Comparison of ENCODE assay signal across 20 mouse cellular contexts in genomic region chr5:75402631-75403030, GRCm38 (mm10).
DNase-seq lines count a peak whose midpoint lies in the region; ATAC-seq and TF ChIP-seq lines count a peak whose summit lies in the region.
"Had no signal": no experiment of that assay in that cellular context is flagged by ENCODE, and none has a peak within 500 bp of the region (broad histone marks: within the 10 kb centered on the region; RNA-seq: fewer than 3 reads in every experiment).

No protein-coding gene starts in this region.

- H3K4me1 ChIP-seq in hindbrain, postnatal 0 days (ENCODE audit: insufficient read depth, low read length): peaks cover 8% of the 10 kb centered on the region; the same call in 1 of the 2 replicates
- H3K4me1 ChIP-seq in hindbrain, embryonic 13.5 days (replicated peaks): peaks cover 32% of the 10 kb centered on the region
- peaks cover 6% of the 10 kb centered on the region; the same call in 1 of the 2 replicates for H3K4me1 ChIP-seq in lung, postnatal 0 days (ENCODE audit: insufficient read depth, low read depth, low read length)
- H3K4me1 ChIP-seq in limb, embryonic 14.5 days (ENCODE audit: control insufficient read depth, insufficient read depth, low read length): peaks cover 30% of the 10 kb centered on the region
- H3K4me1 ChIP-seq: liver, embryonic 12.5 days; megakaryocyte, embryonic 14.5 days had no signal

- TF ChIP-seq CTCF in hindbrain, postnatal 0 days (IDR thresholded peaks at IDR 0.05; ENCODE audit: low read depth): no peak
- no peak for TF ChIP-seq CTCF in lung, postnatal 0 days (IDR thresholded peaks at IDR 0.05)

- no peak overlapping the region for H3K27ac ChIP-seq in hindbrain, postnatal 0 days
- H3K27ac ChIP-seq in hindbrain, embryonic 13.5 days: no peak overlapping the region
- H3K27ac ChIP-seq in lung, postnatal 0 days (ENCODE audit: low read length): no peak overlapping the region
- H3K27ac ChIP-seq in limb, embryonic 14.5 days (replicated peaks; ENCODE audit: low read depth, low read length): no peak overlapping the region
- H3K27ac ChIP-seq: embryonic facial prominence, embryonic 15.5 days; hindbrain, embryonic 12.5 days; layer of hippocampus, adult 2 months; liver, embryonic 12.5 days; neural tube, embryonic 15.5 days had no signal

- H3K36me3 ChIP-seq in hindbrain, postnatal 0 days (ENCODE audit: insufficient read depth, low read length): no peaks in the 10 kb centered on the region
- no peaks in the 10 kb centered on the region for H3K36me3 ChIP-seq in hindbrain, embryonic 13.5 days
- no peaks in the 10 kb centered on the region for H3K36me3 ChIP-seq in lung, postnatal 0 days (ENCODE audit: insufficient read depth, low read length)
- H3K36me3 ChIP-seq in limb, embryonic 14.5 days (ENCODE audit: control insufficient read depth, insufficient read depth, low read length): no peaks in the 10 kb centered on the region
- H3K36me3 ChIP-seq: embryonic facial prominence, embryonic 15.5 days; hindbrain, embryonic 12.5 days; liver, embryonic 12.5 days; neural tube, embryonic 15.5 days had no signal

- ATAC-seq in hindbrain, postnatal 0 days: no peak
- ATAC-seq in hindbrain, embryonic 13.5 days (ENCODE audit: low FRiP score): no peak
- ATAC-seq in lung, postnatal 0 days: no peak
- ATAC-seq in limb, embryonic 14.5 days (ENCODE audit: low FRiP score, low read depth): 0 out of 2 replicates have a peak, but pooled peaks have one; percentile 15
- ATAC-seq: liver, embryonic 12.5 days had no signal

- DNase-seq in hindbrain, postnatal 0 days (ENCODE audit: low spot score): peak; percentile 55
- DNase-seq in lung, postnatal 10 days: peak; percentile 36
- no peak for DNase-seq in lung, postnatal 0 days (ENCODE audit: low spot score)
- DNase-seq in kidney, adult 9 months: peak; percentile 52
- DNase-seq in limb, embryonic 14.5 days (ENCODE audit: low spot score): peak; percentile 34
- no peak for DNase-seq in layer of hippocampus, adult 9-11 months
- DNase-seq: B cell, adult 2 months; cerebellum, adult 9-11 months; heart, postnatal 10 days; lung, postnatal 14 days; midbrain, embryonic 14.5 days; thymus, adult 18-20 months had no signal

- no peak for TF ChIP-seq EP300 in lung, postnatal 0 days (IDR thresholded peaks at IDR 0.05)

- no peak overlapping the region for H3K4me3 ChIP-seq in hindbrain, postnatal 0 days (ENCODE audit: low read length)
- no peak overlapping the region for H3K4me3 ChIP-seq in hindbrain, embryonic 13.5 days
- H3K4me3 ChIP-seq in lung, postnatal 0 days (ENCODE audit: low read depth, low read length): no peak overlapping the region
- H3K4me3 ChIP-seq in limb, embryonic 14.5 days (replicated peaks; ENCODE audit: low read length): no peak overlapping the region
- H3K4me3 ChIP-seq: embryonic facial prominence, embryonic 15.5 days; hindbrain, embryonic 12.5 days; layer of hippocampus, adult 2 months; liver, embryonic 12.5 days; megakaryocyte, embryonic 14.5 days; neural tube, embryonic 15.5 days had no signal

- H3K4me2 ChIP-seq in hindbrain, postnatal 0 days (ENCODE audit: low read depth, low read length): no peak overlapping the region
- H3K4me2 ChIP-seq in hindbrain, embryonic 13.5 days: no peak overlapping the region
- H3K4me2 ChIP-seq in lung, postnatal 0 days (replicated peaks; ENCODE audit: low read depth, low read length): no peak overlapping the region
- no peak overlapping the region for H3K4me2 ChIP-seq in limb, embryonic 14.5 days (replicated peaks; ENCODE audit: low read depth, low read length, severe bottlenecking)
- H3K4me2 ChIP-seq: embryonic facial prominence, embryonic 15.5 days; heart, embryonic 11.5 days; hindbrain, embryonic 12.5 days; liver, embryonic 12.5 days; neural tube, embryonic 15.5 days had no signal

- no peaks in the 10 kb centered on the region for H3K9me3 ChIP-seq in hindbrain, postnatal 0 days (ENCODE audit: low read length)
- H3K9me3 ChIP-seq in hindbrain, embryonic 13.5 days: no peaks in the 10 kb centered on the region
- no peaks in the 10 kb centered on the region for H3K9me3 ChIP-seq in lung, postnatal 0 days (ENCODE audit: low read length)
- H3K9me3 ChIP-seq in limb, embryonic 14.5 days (ENCODE audit: control insufficient read depth, low read length): no peaks in the 10 kb centered on the region
- H3K9me3 ChIP-seq: embryonic facial prominence, embryonic 15.5 days; hindbrain, embryonic 12.5 days; liver, embryonic 12.5 days; megakaryocyte, embryonic 14.5 days; neural tube, embryonic 15.5 days had no signal

- 36% methylated on average over 3 of the region's 3 CpGs for WGBS in hindbrain, postnatal 0 days
- 60% methylated on average over 3 of the region's 3 CpGs for WGBS in hindbrain, embryonic 13.5 days
- WGBS in lung, postnatal 0 days: 18% methylated on average over 3 of the region's 3 CpGs
- 28% methylated on average over 3 of the region's 3 CpGs for WGBS in limb, embryonic 14.5 days

- no peak overlapping the region for H3K9ac ChIP-seq in hindbrain, postnatal 0 days (replicated peaks; ENCODE audit: low read length)
- H3K9ac ChIP-seq in hindbrain, embryonic 13.5 days: no peak overlapping the region
- H3K9ac ChIP-seq in lung, postnatal 0 days (replicated peaks; ENCODE audit: low read depth): no peak overlapping the region
- no peak overlapping the region for H3K9ac ChIP-seq in limb, embryonic 14.5 days (ENCODE audit: low read depth, low read length, severe bottlenecking)
- H3K9ac ChIP-seq: embryonic facial prominence, embryonic 15.5 days; hindbrain, embryonic 12.5 days; liver, embryonic 12.5 days; neural tube, embryonic 15.5 days had no signal

- H3K27me3 ChIP-seq in hindbrain, postnatal 0 days (ENCODE audit: insufficient read depth, low read length): no peaks in the 10 kb centered on the region
- H3K27me3 ChIP-seq in hindbrain, embryonic 13.5 days: no peaks in the 10 kb centered on the region
- H3K27me3 ChIP-seq in lung, postnatal 0 days (replicated peaks; ENCODE audit: insufficient read depth, low read length): no peaks in the 10 kb centered on the region
- H3K27me3 ChIP-seq in limb, embryonic 14.5 days (ENCODE audit: control insufficient read depth, insufficient read depth, low read length): no peaks in the 10 kb centered on the region
- H3K27me3 ChIP-seq: embryonic facial prominence, embryonic 15.5 days; hindbrain, embryonic 12.5 days; liver, embryonic 12.5 days; neural tube, embryonic 15.5 days had no signal

- TF ChIP-seq POLR2A in limb, embryonic 14.5 days (IDR thresholded peaks at IDR 0.05; ENCODE audit: borderline replicate concordance, extremely low read depth, insufficient read depth, insufficient read length): no peak

Comparison
In these comparisons a context has a peak if more than half of its experiments do, and no peak if none do; other contexts are left out.
1. DNase-seq: peak in hindbrain, postnatal 0 days (single experiment), lung, postnatal 10 days (single experiment), kidney, adult 9 months (single experiment) and limb, embryonic 14.5 days (single experiment); none in lung, postnatal 0 days (single experiment) and layer of hippocampus, adult 9-11 months (single experiment).